Mouse (Mus musculus) left cerebral cortex, postnatal 10 days (tissue): ENCODE results near the gene Gprc6a. TPM values are rescaled to one million over a fixed set of nuclear protein-coding genes. Genes with fewer than 3 reads are reported as not detected.

ENCODE experiments used
- DNase-seq, 2 experiments: peaks; one replicate each; pipeline ENCODE4 v3.0.0; 2021 to 2022; ENCODE audit warnings: low spot score in 2 of 2, mixed read lengths in 1 of 2; ENCODE audit errors: extremely low spot score in 1 of 2
- intact Hi-C: fragments of 180-260 bp; cut with DNase I; formaldehyde crosslinking; loops from one replicate; pipeline ENCODE4 v1.15.1; 2025
- total RNA-seq, 2 experiments: library from RNA; stranded (reverse); gene quantifications; 2 replicates each; pipeline ENCODE4 v1.2.3; 2021

Gprc6a gene
- total RNA-seq, 2 experiments from 2014 or later, result not detected

GRCm38 (mm10) chr10:51595001-51595931, 36.0 kb downstream of the Gprc6a start:
- peak in 1 of 2 experiments; percentile 22 for DNase-seq
- intact Hi-C loops, result loop anchor here (5.0 kb wide), 1 partner anchor 62 kb away; no protein-coding TSS in a partner anchor

GRCm38 (mm10) chr10:51591574-51591973, 39.7 kb downstream of the Gprc6a start:
- intact Hi-C loops, result loop anchor here (5.0 kb wide), 1 partner anchor 186 kb away; no protein-coding TSS in a partner anchor
- DNase-seq, result no peak

GRCm38 (mm10) chr10:51590139-51590574, 41.1 kb downstream of the Gprc6a start, which contains the start of gene Fam162b:
Gene Fam162b, minus strand, starts transcription at chr10:51590517.
- no peak for DNase-seq
- intact Hi-C loops, result loop anchor here (5.0 kb wide), 1 partner anchor 187 kb away; no protein-coding TSS in a partner anchor

- no peak for DNase-seq
- intact Hi-C loops, result no loop called here
These were observed 46.3 kb downstream of the Gprc6a start for GRCm38 (mm10) chr10:51584919-51585318.

- intact Hi-C loops, result no loop called here
- DNase-seq, result no peak
These were observed 46.9 kb downstream of the Gprc6a start for GRCm38 (mm10) chr10:51584378-51584777.

- DNase-seq, result no peak
- intact Hi-C loops, result no loop called here
These were observed 59.9 kb downstream of the Gprc6a start for GRCm38 (mm10) chr10:51571225-51571996.

Other genes with a start within 250 kb of the Gprc6a start
- not detected for gene Gm49339, start 150.8 kb downstream of the Gprc6a start, total RNA-seq
- not detected for gene Lilr4b, start 150.8 kb downstream of the Gprc6a start, total RNA-seq
- under 1 TPM; 0.36 to 0.39 TPM for gene Lilrb4a, start 140.5 kb downstream of the Gprc6a start, total RNA-seq
- gene Fam162b, start 40.9 kb downstream of the Gprc6a start, total RNA-seq, result not detected
- not detected for gene Rfx6, start 46.3 kb upstream of the Gprc6a start, total RNA-seq